Mouse (Mus musculus): ENCODE measurements around the gene Ms4a15.

The Ms4a15 gene

GRCm38 (mm10) chr19:10993150-10993549 is at the start of gene Ms4a15:
Gene Ms4a15, minus strand, starts transcription at chr19:10993250.
- no peak for DNase-seq (ENCODE audit: low spot score)

- peak; percentile 55 for DNase-seq (ENCODE audit: low spot score)
Observed at GRCm38 (mm10) chr19:11037570-11037969, 44.5 kb upstream of the Ms4a15 start.

GRCm38 (mm10) chr19:11022382-11022781 is 29.3 kb upstream of the Ms4a15 start:
- no peak for DNase-seq (ENCODE audit: low spot score)

- DNase-seq (ENCODE audit: low spot score): no peak
Observed at GRCm38 (mm10) chr19:11017891-11018290, 24.8 kb upstream of the Ms4a15 start, which contains the start of gene Ms4a18. Gene Ms4a18, minus strand, starts transcription at chr19:11018031.

GRCm38 (mm10) chr19:11017251-11017650 is 24.2 kb upstream of the Ms4a15 start:
- DNase-seq (ENCODE audit: low spot score): no peak

- no peak for DNase-seq (ENCODE audit: low spot score)
Observed at GRCm38 (mm10) chr19:11015998-11016397, 22.9 kb upstream of the Ms4a15 start.

- DNase-seq (ENCODE audit: low spot score): no peak
Observed at GRCm38 (mm10) chr19:11015468-11015867, 22.4 kb upstream of the Ms4a15 start.

- no peak for DNase-seq (ENCODE audit: low spot score)
Observed at GRCm38 (mm10) chr19:10991911-10992310, 1.1 kb downstream of the Ms4a15 start.

GRCm38 (mm10) chr19:10990751-10991150 is 2.3 kb downstream of the Ms4a15 start:
- DNase-seq (ENCODE audit: low spot score): no peak

- no peak for DNase-seq (ENCODE audit: low spot score)
Observed at GRCm38 (mm10) chr19:10988563-10988962, 4.5 kb downstream of the Ms4a15 start.

GRCm38 (mm10) chr19:10985889-10986288 is 7.2 kb downstream of the Ms4a15 start:
- DNase-seq (ENCODE audit: low spot score): no peak

GRCm38 (mm10) chr19:10984551-10984950 is 8.5 kb downstream of the Ms4a15 start:
- DNase-seq (ENCODE audit: low spot score): no peak

- DNase-seq (ENCODE audit: low spot score): no peak
Observed at GRCm38 (mm10) chr19:10983146-10983545, 9.9 kb downstream of the Ms4a15 start.

GRCm38 (mm10) chr19:10980210-10980609 is 12.8 kb downstream of the Ms4a15 start:
- DNase-seq (ENCODE audit: low spot score): no peak

GRCm38 (mm10) chr19:10979184-10980168 is 13.6 kb downstream of the Ms4a15 start:
- peak; percentile 78 for DNase-seq (ENCODE audit: low spot score)

GRCm38 (mm10) chr19:10976318-10976717 is 16.7 kb downstream of the Ms4a15 start:
- no peak for DNase-seq (ENCODE audit: low spot score)

- no peak for DNase-seq (ENCODE audit: low spot score)
Observed at GRCm38 (mm10) chr19:10975187-10975586, 17.9 kb downstream of the Ms4a15 start.

GRCm38 (mm10) chr19:10974238-10974865 is 18.7 kb downstream of the Ms4a15 start, which contains the start of gene Ms4a10:
Gene Ms4a10, minus strand, starts transcription at chr19:10974670.
- no peak for DNase-seq (ENCODE audit: low spot score)

- DNase-seq (ENCODE audit: low spot score): no peak
Observed at GRCm38 (mm10) chr19:10973187-10973586, 19.9 kb downstream of the Ms4a15 start.

- DNase-seq (ENCODE audit: low spot score): no peak
Observed at GRCm38 (mm10) chr19:10972660-10973059, 20.4 kb downstream of the Ms4a15 start.

GRCm38 (mm10) chr19:10970457-10970856 is 22.6 kb downstream of the Ms4a15 start:
- DNase-seq (ENCODE audit: low spot score): no peak

- no peak for DNase-seq (ENCODE audit: low spot score)
Observed at GRCm38 (mm10) chr19:10968578-10968977, 24.5 kb downstream of the Ms4a15 start.

GRCm38 (mm10) chr19:10965721-10966120 is 27.3 kb downstream of the Ms4a15 start:
- DNase-seq (ENCODE audit: low spot score): no peak
